Mouse (Mus musculus) CH12.LX (cell line): ENCODE data around the gene Grk6. TPM values are rescaled to one million over a fixed set of nuclear protein-coding genes. Genes with fewer than 3 reads are reported as not detected.

Experiments
- DNase-seq: peaks from one replicate; pipeline ENCODE4 v3.0.0-alpha.2; 2013; ENCODE audit errors: extremely low read depth
- H3K27ac ChIP-seq: 2 replicates; pipeline ENCODE4 v1.5.1; 2012; ENCODE audit warnings: low read depth, mild to moderate bottlenecking, control low read depth, moderate library complexity; ENCODE audit not compliant: insufficient read depth
- H3K27me3 ChIP-seq: replicated peaks from 2 replicates; pipeline ENCODE3; 2012; ENCODE audit warnings: inconsistent platforms
- H3K36me3 ChIP-seq, 2 experiments: replicated peaks in 1 of 2; 2 replicates each; pipeline versions ENCODE3 to v1.6.1; 2012; ENCODE audit warnings: inconsistent platforms in 1 of 2, low read length in 1 of 2, mild to moderate bottlenecking in 1 of 2, mixed read lengths in 1 of 2, moderate library complexity in 1 of 2; ENCODE audit not compliant: control insufficient read depth in 1 of 2, insufficient read depth in 1 of 2
- H3K4me1 ChIP-seq, 2 experiments: 2 replicates each; pipeline ENCODE4 v1.6.1; 2012; ENCODE audit warnings: inconsistent platforms in 1 of 2, moderate library complexity in 1 of 2; ENCODE audit not compliant: insufficient read depth in 2 of 2, control insufficient read depth in 1 of 2
- H3K4me2 ChIP-seq: 2 replicates; pipeline ENCODE4 v1.6.1; 2012; ENCODE audit warnings: low read depth, mild to moderate bottlenecking, control low read depth; ENCODE audit not compliant: poor library complexity, insufficient read depth, severe bottlenecking
- H3K4me3 ChIP-seq, 3 experiments: fragments of 150-350 bp in 1 of 3; sonication (generic) in 1 of 3; replicated peaks in 1 of 3; 2 replicates each; pipeline versions ENCODE3 to v1.5.1; 2011 to 2012; ENCODE audit warnings: low read depth in 2 of 3, low read length in 2 of 3, mild to moderate bottlenecking in 2 of 3, moderate library complexity in 2 of 3, control low read depth in 1 of 3, improper control_type of control experiment in 1 of 3, inconsistent platforms in 1 of 3, mixed read lengths in 1 of 3; ENCODE audit not compliant: poor library complexity in 1 of 3
- H3K79me2 ChIP-seq: replicated peaks from 2 replicates; pipeline ENCODE4 v1.6.1; 2012; ENCODE audit warnings: mild to moderate bottlenecking, moderate library complexity; ENCODE audit not compliant: control insufficient read depth, poor library complexity, insufficient read depth, severe bottlenecking; ENCODE audit errors: extremely low read depth
- H3K9ac ChIP-seq: 2 replicates; pipeline ENCODE4 v1.6.1; 2012; ENCODE audit warnings: low read depth, mild to moderate bottlenecking, control low read depth, moderate library complexity; ENCODE audit not compliant: insufficient read depth
- H3K9me3 ChIP-seq: replicated peaks from 2 replicates; pipeline ENCODE3; 2012; ENCODE audit warnings: low read length, inconsistent platforms, mixed read lengths
- BHLHE40 ChIP-seq: IDR thresholded peaks from 2 replicates; pipeline ENCODE4 v1.6.1; 2011; ENCODE audit warnings: mild to moderate bottlenecking, low read depth, low read length, improper control_type of control experiment
- CHD1 ChIP-seq: IDR thresholded peaks from 2 replicates; pipeline ENCODE4 v1.6.1; 2012; ENCODE audit warnings: low read depth, low read length, improper control_type of control experiment, inconsistent platforms
- CHD2 ChIP-seq: IDR thresholded peaks from 2 replicates; pipeline ENCODE4 v1.6.1; 2011; ENCODE audit warnings: low read length, improper control_type of control experiment
- CTCF ChIP-seq, 2 experiments: IDR thresholded peaks in 1 of 2; conservative IDR thresholded peaks in 1 of 2; 2 replicates each; pipeline ENCODE4 v1.5.1; 2011 to 2012; ENCODE audit warnings: low read depth in 2 of 2, low read length in 2 of 2, improper control_type of control experiment in 1 of 2, inconsistent platforms in 1 of 2, mild to moderate bottlenecking in 1 of 2, moderate library complexity in 1 of 2
- E2F4 ChIP-seq: IDR thresholded peaks from 2 replicates; pipeline ENCODE4 v1.6.1; 2011; ENCODE audit warnings: low read depth, low read length, improper control_type of control experiment; ENCODE audit not compliant: insufficient replicate concordance
- ELF1 ChIP-seq: IDR thresholded peaks from 2 replicates; pipeline ENCODE4 v1.6.1; 2014; ENCODE audit warnings: low read depth, mild to moderate bottlenecking, inconsistent platforms, low read length, improper control_type of control experiment
- EP300 ChIP-seq: IDR thresholded peaks from 2 replicates; pipeline ENCODE4 v1.6.1; 2011; ENCODE audit warnings: low read length, improper control_type of control experiment
- ETS1 ChIP-seq: conservative IDR thresholded peaks from 2 replicates; pipeline ENCODE4 v1.6.1; 2012; ENCODE audit warnings: low read depth, mild to moderate bottlenecking, inconsistent platforms, low read length, improper control_type of control experiment, moderate library complexity
- HCFC1 ChIP-seq: IDR thresholded peaks from 2 replicates; pipeline ENCODE4 v1.6.1; 2012; ENCODE audit warnings: low read depth, mild to moderate bottlenecking, inconsistent platforms, low read length, improper control_type of control experiment
- JUN ChIP-seq: IDR thresholded peaks from 2 replicates; pipeline ENCODE4 v1.6.1; 2011; ENCODE audit warnings: low read depth, mild to moderate bottlenecking, low read length, improper control_type of control experiment, moderate library complexity; ENCODE audit not compliant: insufficient read depth
- JUND ChIP-seq: conservative IDR thresholded peaks from 2 replicates; pipeline ENCODE4 v1.6.1; 2011; ENCODE audit warnings: low read depth, low read length, improper control_type of control experiment
- MAFK ChIP-seq: IDR thresholded peaks from 2 replicates; pipeline ENCODE4 v1.6.1; 2011; ENCODE audit warnings: low read length, improper control_type of control experiment; ENCODE audit not compliant: insufficient replicate concordance
- MAX ChIP-seq: IDR thresholded peaks from 2 replicates; pipeline ENCODE4 v1.6.1; 2011; ENCODE audit warnings: low read length, improper control_type of control experiment
- MXI1 ChIP-seq: IDR thresholded peaks from 2 replicates; pipeline ENCODE4 v1.6.1; 2011; ENCODE audit warnings: mild to moderate bottlenecking, low read depth, low read length, improper control_type of control experiment
- MYC ChIP-seq: IDR thresholded peaks from 2 replicates; pipeline ENCODE4 v1.6.1; 2011; ENCODE audit warnings: low read depth, mild to moderate bottlenecking, improper control_type of control experiment, low read length
- NELFE ChIP-seq: IDR thresholded peaks from 2 replicates; pipeline ENCODE4 v1.6.1; 2011; ENCODE audit warnings: low read depth, low read length, improper control_type of control experiment
- RAD21 ChIP-seq: IDR thresholded peaks from 2 replicates; pipeline ENCODE4 v1.6.1; 2011; ENCODE audit warnings: low read depth, mild to moderate bottlenecking, low read length, improper control_type of control experiment, moderate library complexity
- RCOR1 ChIP-seq: conservative IDR thresholded peaks from 2 replicates; pipeline ENCODE4 v1.6.1; 2012; ENCODE audit warnings: low read depth, mild to moderate bottlenecking, inconsistent platforms, low read length, improper control_type of control experiment
- SIN3A ChIP-seq: IDR thresholded peaks from 2 replicates; pipeline ENCODE4 v1.6.1; 2012; ENCODE audit warnings: low read length, improper control_type of control experiment, inconsistent platforms
- SMC3 ChIP-seq: IDR thresholded peaks from 2 replicates; pipeline ENCODE4 v1.6.1; 2011; ENCODE audit warnings: low read depth, low read length, improper control_type of control experiment
- UBTF ChIP-seq: IDR thresholded peaks from 2 replicates; pipeline ENCODE4 v1.6.1; 2012; ENCODE audit warnings: low read depth, mild to moderate bottlenecking, inconsistent platforms, low read length, improper control_type of control experiment, moderate library complexity
- USF1 ChIP-seq: IDR thresholded peaks from 2 replicates; pipeline ENCODE4 v1.6.1; 2014; ENCODE audit warnings: low read depth, mild to moderate bottlenecking, inconsistent platforms, low read length, improper control_type of control experiment
- USF2 ChIP-seq: conservative IDR thresholded peaks from 2 replicates; pipeline ENCODE4 v1.6.1; 2011; ENCODE audit warnings: low read depth, low read length, improper control_type of control experiment
- ZC3H11A ChIP-seq: IDR thresholded peaks from 2 replicates; pipeline ENCODE4 v1.6.1; 2012; ENCODE audit warnings: low read depth, mild to moderate bottlenecking, inconsistent platforms, low read length, improper control_type of control experiment
- dilution Hi-C: fragments of 300-500 bp; cut with MboI; formaldehyde crosslinking; loops from 2 replicates; pipeline ENCODE4 v1.14.3; 2020; ENCODE audit warnings: low sequenced_read_pairs; ENCODE audit not compliant: extremely low pct_unique_long_range_greater_than_20kb, extremely low pct_ligation_motif_present
- in situ Hi-C: fragments of 300-500 bp; cut with MboI; formaldehyde crosslinking; loops from 3 replicates; pipeline ENCODE4 v1.14.3; 2019; ENCODE audit warnings: low sequenced_read_pairs, low pct_ligation_motif_present, low pct_unique_long_range_greater_than_20kb, mixed read lengths
- polyA plus RNA-seq: library from polyadenylated mRNA; unstranded; fragments of >175 nt; gene quantifications from 2 replicates; pipeline ENCODE4 v1.2.1, GENCODE M21; 2012; ENCODE audit warnings: low read depth; ENCODE audit not compliant: insufficient read length
- total RNA-seq, 2 experiments: library from RNA; depleted of rRNA; stranded (reverse); fragments of 300-350 nt in 1 of 2; fragments of >200 nt in 1 of 2; gene quantifications; 2 replicates each; pipeline ENCODE4 v1.2.3; 2012 to 2014

The Grk6 gene
- total and polyA plus RNA-seq, 3 experiments = 59.0 to 71.0 (median 60.1) TPM

DNA sequence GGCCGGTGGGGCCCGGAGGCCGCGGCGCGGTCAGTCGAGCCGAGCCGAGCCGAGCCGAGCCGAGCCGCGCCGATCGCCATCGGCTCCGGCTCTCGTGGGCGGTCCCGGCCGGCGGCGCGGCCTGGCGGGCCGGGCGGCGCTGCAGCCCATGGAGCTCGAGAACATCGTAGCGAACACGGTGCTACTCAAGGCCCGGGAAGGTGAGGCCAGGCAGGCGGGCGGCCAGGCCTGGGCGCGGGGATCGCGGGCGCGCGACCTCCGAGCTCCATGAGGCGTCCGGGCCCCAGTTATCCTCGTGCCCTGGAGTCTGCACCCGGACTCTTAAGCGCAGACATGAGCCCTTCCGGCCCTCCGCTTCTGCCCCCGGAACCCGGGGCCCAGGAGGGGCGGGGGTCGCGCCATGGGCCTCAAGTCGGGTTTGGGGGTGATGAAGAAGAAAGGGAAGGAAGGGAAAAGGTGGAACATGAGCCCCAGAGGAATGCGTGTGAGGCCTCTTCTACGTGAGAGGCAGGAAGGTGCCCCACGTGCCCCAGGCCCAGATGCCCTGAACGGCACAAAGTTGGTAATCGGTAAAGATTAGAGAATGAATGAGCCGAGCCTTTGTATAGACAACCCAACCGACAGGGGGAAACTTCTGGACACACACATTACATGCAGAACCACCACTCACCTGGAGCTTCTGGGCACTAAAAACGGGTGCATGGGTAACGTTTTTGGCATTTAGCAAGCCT is 654 bp downstream of the Grk6 start:
- Histone ChIP-seq H3K9me3 (no peaks in the 10 kb centered on the region), H3K4me1 (peaks cover 29 to 49% of the 10 kb centered on the region in 2 experiments), H3K4me3 (peak overlapping the region; percentile 61 to 99 (median 80)), H3K9ac (peak overlapping the region; percentile 98), H3K27me3 (no peaks in the 10 kb centered on the region), H3K27ac (peak overlapping the region; percentile 94), H3K79me2 (peaks cover 34% of the 10 kb centered on the region), H3K36me3 (peaks cover 2 to 12% of the 10 kb centered on the region in 2 experiments), H3K4me2 (peak overlapping the region; percentile 83)
- dilution Hi-C loops = no loop called here
- peak; percentile 37 for DNase-seq
- TF ChIP-seq MXI1 = peak; percentile 57; the same call in 1 of the 2 replicates
- no peak for TF ChIP-seq RCOR1
- peak; percentile 65; the same call in 1 of the 2 replicates for TF ChIP-seq UBTF
- no peak for TF ChIP-seq CHD2
- TF ChIP-seq JUND = no peak
- TF ChIP-seq JUN = no peak
- no peak for TF ChIP-seq ELF1
- peak; percentile 51; the same call in 1 of the 2 replicates for TF ChIP-seq HCFC1
- peak; percentile 46; the same call in 1 of the 2 replicates for TF ChIP-seq CHD1
- no peak for TF ChIP-seq USF1
- peak; percentile 49; the same call in 1 of the 2 replicates for TF ChIP-seq BHLHE40
- no peak for TF ChIP-seq ZC3H11A
- no peak for TF ChIP-seq MAX
- TF ChIP-seq E2F4 = no peak
- no peak for TF ChIP-seq SMC3
- TF ChIP-seq USF2 = no peak
- in situ Hi-C loops = no loop called here

DNA sequence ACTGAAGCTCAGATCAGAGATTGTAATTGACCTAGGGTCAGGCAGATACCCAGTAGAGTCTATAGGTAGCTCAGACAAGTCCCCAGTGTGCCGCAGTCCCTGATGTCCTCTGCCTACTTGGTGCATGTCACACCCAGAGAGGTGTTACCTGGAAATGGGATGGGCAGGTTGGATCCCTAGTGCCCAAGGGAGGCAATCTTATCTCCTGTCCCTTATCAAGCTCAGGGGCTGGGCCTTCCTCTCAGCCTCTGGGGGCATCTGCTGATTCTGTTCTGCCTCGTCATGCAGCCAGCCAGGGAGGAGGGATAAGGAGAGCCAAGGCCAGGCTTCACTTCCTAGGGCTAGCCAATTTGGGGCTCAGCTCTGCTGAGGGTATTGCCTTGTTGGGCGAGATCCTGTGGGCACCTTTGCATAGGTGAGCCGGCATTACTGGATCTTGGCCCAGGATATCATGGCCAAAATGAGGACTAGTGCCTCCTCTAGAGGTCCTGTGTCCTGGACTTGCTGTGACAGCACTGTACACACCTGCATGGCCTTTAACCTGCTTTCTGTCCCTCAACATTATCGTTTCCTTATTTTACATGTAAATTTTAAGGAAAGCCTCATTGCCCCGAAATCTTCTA is 1.7 kb downstream of the Grk6 start:
- H3K79me2 ChIP-seq = peaks cover 34% of the 10 kb centered on the region
- H3K4me3 ChIP-seq = peak overlapping the region; percentile 61 to 99 (median 80)
- no peaks in the 10 kb centered on the region for H3K27me3 ChIP-seq
- peak overlapping the region; percentile 80 for H3K27ac ChIP-seq
- peak overlapping the region; percentile 83 for H3K4me2 ChIP-seq
- peaks cover 13 to 23% of the 10 kb centered on the region in 2 experiments for H3K36me3 ChIP-seq
- peaks cover 30 to 55% of the 10 kb centered on the region in 2 experiments for H3K4me1 ChIP-seq
- no peaks in the 10 kb centered on the region for H3K9me3 ChIP-seq
- TF ChIP-seq EP300 = no peak
- TF ChIP-seq ETS1 = no peak
- no peak for TF ChIP-seq NELFE
- TF ChIP-seq MAX = no peak
- TF ChIP-seq MYC = no peak; the same call in 1 of the 2 replicates
- no peak for TF ChIP-seq SMC3
- no peak for TF ChIP-seq UBTF
- no peak for TF ChIP-seq MAFK
- TF ChIP-seq HCFC1 = no peak
- TF ChIP-seq CTCF (conservative IDR thresholded peaks at IDR 0.05 in 1 of 2, IDR thresholded peaks at IDR 0.05 in 1 of 2; ENCODE audit: low read depth in 2 of 2, low read length in 2 of 2) = no peak
- no peak for TF ChIP-seq RAD21
- TF ChIP-seq RCOR1 = no peak
- TF ChIP-seq MXI1 = no peak
- TF ChIP-seq USF1 = no peak
- TF ChIP-seq SIN3A = no peak
- dilution Hi-C loops = no loop called here
- H3K9ac ChIP-seq = peak overlapping the region; percentile 98
- DNase-seq = no peak
- in situ Hi-C loops = no loop called here
